ENCODE assay signal across 22 mouse cellular contexts in genomic region chr11:21950094-21950493, GRCm38 (mm10). TPM values are rescaled to one million over a fixed set of nuclear protein-coding genes. Genes with fewer than 3 reads are reported as not detected.
"Had no signal": no experiment of that assay in that cellular context is flagged by ENCODE, and none has a peak within 500 bp of the region (broad histone marks: within the 10 kb centered on the region; RNA-seq: fewer than 3 reads in every experiment).

No protein-coding gene starts in this region.

- H3K4me3 ChIP-seq: left cerebral cortex, adult 2 months; liver, embryonic 13.5 days; megakaryocyte, embryonic 14.5 days; midbrain, embryonic 10.5 days; midbrain, embryonic 13.5 days; myocyte; neural tube, embryonic 13.5 days had no signal

- H3K9me3 ChIP-seq: liver, embryonic 13.5 days; midbrain, embryonic 10.5 days; midbrain, embryonic 13.5 days had no signal

- H3K36me3 ChIP-seq: liver, embryonic 13.5 days; midbrain, embryonic 10.5 days; midbrain, embryonic 13.5 days; neural tube, embryonic 13.5 days had no signal

- ATAC-seq: lung, postnatal 0 days; midbrain, embryonic 13.5 days; midbrain, embryonic 16.5 days had no signal

- H3K4me1 ChIP-seq: liver, embryonic 13.5 days; megakaryocyte, embryonic 14.5 days; midbrain, embryonic 10.5 days; midbrain, embryonic 13.5 days; neural tube, embryonic 13.5 days had no signal

- H3K27ac ChIP-seq: kidney, postnatal 0 days; left cerebral cortex, adult 2 months; liver, embryonic 13.5 days; midbrain, embryonic 10.5 days; midbrain, embryonic 13.5 days; neural tube, embryonic 13.5 days had no signal

- H3K4me2 ChIP-seq: liver, embryonic 13.5 days; lung, embryonic 14.5 days; midbrain, embryonic 13.5 days; neural tube, embryonic 13.5 days had no signal

- DNase-seq: kidney, postnatal 25 days; layer of hippocampus, postnatal 36 days; liver, embryonic 13.5 days; lung, embryonic 14.5 days; thymus, adult 18-20 months; thymus, postnatal 36 days had no signal

- H3K27me3 ChIP-seq: liver, embryonic 13.5 days; megakaryocyte, embryonic 14.5 days; midbrain, embryonic 13.5 days; neural tube, embryonic 13.5 days had no signal

- H3K9ac ChIP-seq: liver, embryonic 13.5 days; lung, embryonic 14.5 days; midbrain, embryonic 13.5 days; neural tube, embryonic 13.5 days had no signal

RNA-seq across cellular contexts. Expression of gene Otx1, which starts 52.6 kb away (rescaled TPM):
- total RNA-seq: liver, adult 2 months; monocyte, adult 5-6 weeks had no signal
- polyA plus RNA-seq: kidney, embryonic 14.5 days; kidney, postnatal 0 days; large intestine, adult 2 months; liver, adult 2 months; liver, embryonic 13.5 days; liver, embryonic 16.5 days; neural tube, embryonic 13.5 days; small intestine, adult 2 months; spleen, adult 2 months had no signal
